Mouse (Mus musculus) MEL (cell line): ENCODE results near the gene Lztfl1. TPM values are rescaled to one million over a fixed set of nuclear protein-coding genes. Genes with fewer than 3 reads are reported as not detected.

Experiments
- DNase-seq: peaks from one replicate; pipeline ENCODE4 v3.0.0; 2011; ENCODE audit warnings: low read depth, low spot score
- H3K27ac ChIP-seq: 2 replicates; pipeline ENCODE4 v1.5.1; 2012; ENCODE audit warnings: low read depth, mild to moderate bottlenecking, control low read depth, low read length, moderate library complexity; ENCODE audit not compliant: control insufficient read depth
- H3K27me3 ChIP-seq, 2 experiments: fragments of 150-350 bp in 1 of 2; sonication (generic) in 1 of 2; 2 replicates each; pipeline ENCODE4 v1.6.1; 2012; ENCODE audit warnings: low read length in 2 of 2, mild to moderate bottlenecking in 2 of 2, improper control_type of control experiment in 1 of 2, moderate library complexity in 1 of 2; ENCODE audit not compliant: insufficient read depth in 2 of 2, control insufficient read depth in 1 of 2
- H3K36me3 ChIP-seq, 2 experiments: 2 replicates each; pipeline ENCODE4 v1.6.1; 2012 to 2014; ENCODE audit warnings: low read length in 2 of 2, improper control_type of control experiment in 1 of 2, inconsistent platforms in 1 of 2, mild to moderate bottlenecking in 1 of 2; ENCODE audit not compliant: insufficient read depth in 2 of 2, control insufficient read depth in 1 of 2
- H3K4me1 ChIP-seq, 2 experiments: fragments of 150-350 bp in 1 of 2; sonication (generic) in 1 of 2; 2 replicates each; pipeline ENCODE4 v1.6.1; 2012; ENCODE audit warnings: low read length in 2 of 2, improper control_type of control experiment in 1 of 2, mild to moderate bottlenecking in 1 of 2; ENCODE audit not compliant: insufficient read depth in 2 of 2, control insufficient read depth in 1 of 2
- H3K4me3 ChIP-seq, 2 experiments: fragments of 150-350 bp in 1 of 2; sonication (generic) in 1 of 2; 2 replicates each; pipeline ENCODE4 v1.5.1; 2012; ENCODE audit warnings: low read depth in 2 of 2, low read length in 2 of 2, mild to moderate bottlenecking in 2 of 2, moderate library complexity in 2 of 2, control low read depth in 1 of 2, improper control_type of control experiment in 1 of 2; ENCODE audit not compliant: control insufficient read depth in 1 of 2, insufficient read depth in 1 of 2
- H3K79me2 ChIP-seq: 2 replicates; pipeline ENCODE4 v1.6.1; 2012; ENCODE audit warnings: mild to moderate bottlenecking, low read length, moderate library complexity; ENCODE audit not compliant: control insufficient read depth, poor library complexity, insufficient read depth
- H3K9ac ChIP-seq: 2 replicates; pipeline ENCODE4 v1.6.1; 2012; ENCODE audit warnings: low read depth, mild to moderate bottlenecking, control low read depth, low read length, moderate library complexity; ENCODE audit not compliant: control insufficient read depth, poor library complexity, severe bottlenecking
- H3K9me3 ChIP-seq: fragments of 150-350 bp; sonication (generic); replicated peaks from 2 replicates; pipeline ENCODE4 v1.6.1; 2012; ENCODE audit warnings: mild to moderate bottlenecking, low read length, improper control_type of control experiment, moderate library complexity; ENCODE audit not compliant: insufficient read depth
- BHLHE40 ChIP-seq: IDR thresholded peaks from 2 replicates; pipeline ENCODE4 v1.6.1; 2012; ENCODE audit warnings: low read depth, mild to moderate bottlenecking, inconsistent platforms, low read length, improper control_type of control experiment, borderline replicate concordance
- CHD1 ChIP-seq: IDR thresholded peaks from 2 replicates; pipeline ENCODE4 v1.6.1; 2012; ENCODE audit warnings: low read depth, mild to moderate bottlenecking, inconsistent platforms, low read length, improper control_type of control experiment
- ELF1 ChIP-seq: IDR thresholded peaks from 2 replicates; pipeline ENCODE4 v1.6.1; 2014; ENCODE audit warnings: low read depth, mild to moderate bottlenecking, inconsistent platforms, low read length, improper control_type of control experiment, moderate library complexity
- ETS1 ChIP-seq: IDR thresholded peaks from 2 replicates; pipeline ENCODE4 v1.6.1; 2012; ENCODE audit warnings: low read depth, mild to moderate bottlenecking, inconsistent platforms, low read length, improper control_type of control experiment, moderate library complexity
- GABPA ChIP-seq: IDR thresholded peaks from 2 replicates; pipeline ENCODE4 v1.6.1; 2012; ENCODE audit warnings: low read depth, mild to moderate bottlenecking, inconsistent platforms, low read length, improper control_type of control experiment, moderate library complexity
- KAT2A ChIP-seq: conservative IDR thresholded peaks from 2 replicates; pipeline ENCODE4 v1.6.1; 2012; ENCODE audit warnings: low read depth, low read length, improper control_type of control experiment, inconsistent platforms
- MAZ ChIP-seq: IDR thresholded peaks from 2 replicates; pipeline ENCODE4 v1.6.1; 2012; ENCODE audit warnings: low read depth, mild to moderate bottlenecking, inconsistent platforms, low read length, improper control_type of control experiment
- MEF2A ChIP-seq: IDR thresholded peaks from 2 replicates; pipeline ENCODE4 v1.6.1; 2014; ENCODE audit warnings: low read depth, mild to moderate bottlenecking, inconsistent platforms, low read length, improper control_type of control experiment; ENCODE audit not compliant: poor library complexity, insufficient replicate concordance, severe bottlenecking; ENCODE audit errors: extremely low read depth
- MXI1 ChIP-seq: IDR thresholded peaks from 2 replicates; pipeline ENCODE4 v1.6.1; 2011; ENCODE audit warnings: mild to moderate bottlenecking, low read depth, low read length, improper control_type of control experiment
- MYB ChIP-seq: IDR thresholded peaks from 2 replicates; pipeline ENCODE4 v1.6.1; 2011; ENCODE audit warnings: mild to moderate bottlenecking, low read depth, low read length, improper control_type of control experiment
- MYC ChIP-seq: IDR thresholded peaks from 2 replicates; pipeline ENCODE4 v1.6.1; 2011; ENCODE audit warnings: low read depth, mild to moderate bottlenecking, low read length, improper control_type of control experiment, moderate library complexity
- NELFE ChIP-seq: IDR thresholded peaks from 2 replicates; pipeline ENCODE4 v1.6.1; 2011; ENCODE audit warnings: low read depth, low read length, improper control_type of control experiment
- POLR2A ChIP-seq, 2 experiments: IDR thresholded peaks; 2 replicates each; pipeline ENCODE4 v1.6.1; 2011 to 2012; ENCODE audit warnings: low read length in 2 of 2, mild to moderate bottlenecking in 2 of 2, control low read depth in 1 of 2, improper control_type of control experiment in 1 of 2, low read depth in 1 of 2, moderate library complexity in 1 of 2; ENCODE audit not compliant: control insufficient read depth in 1 of 2, insufficient read depth in 1 of 2, poor library complexity in 1 of 2
- POLR2AphosphoS2 ChIP-seq: IDR thresholded peaks from 2 replicates; pipeline ENCODE4 v1.6.1; 2011; ENCODE audit warnings: low read length, improper control_type of control experiment
- RAD21 ChIP-seq: IDR thresholded peaks from 2 replicates; pipeline ENCODE4 v1.6.1; 2011; ENCODE audit warnings: mild to moderate bottlenecking, low read depth, low read length, improper control_type of control experiment
- TBP ChIP-seq: IDR thresholded peaks from 2 replicates; pipeline ENCODE4 v1.8.0; 2011; ENCODE audit warnings: low read depth, low read length, improper control_type of control experiment
- TCF12 ChIP-seq: IDR thresholded peaks from 2 replicates; pipeline ENCODE4 v1.6.1; 2014; ENCODE audit warnings: low read depth, mild to moderate bottlenecking, inconsistent platforms, low read length, improper control_type of control experiment, moderate library complexity
- UBTF ChIP-seq: IDR thresholded peaks from 2 replicates; pipeline ENCODE4 v1.6.1; 2012; ENCODE audit warnings: low read depth, mild to moderate bottlenecking, inconsistent platforms, low read length, improper control_type of control experiment, moderate library complexity, borderline replicate concordance; ENCODE audit not compliant: insufficient read depth
- ZC3H11A ChIP-seq: IDR thresholded peaks from 2 replicates; pipeline ENCODE4 v1.6.1; 2012; ENCODE audit warnings: low read depth, mild to moderate bottlenecking, inconsistent platforms, low read length, improper control_type of control experiment
- ZKSCAN1 ChIP-seq: IDR thresholded peaks from 2 replicates; pipeline ENCODE4 v1.6.1; 2012; ENCODE audit warnings: low read depth, mild to moderate bottlenecking, inconsistent platforms, low read length, improper control_type of control experiment, moderate library complexity
- ZMIZ1 ChIP-seq: IDR thresholded peaks from 2 replicates; pipeline ENCODE4 v1.6.1; 2012; ENCODE audit warnings: low read depth, mild to moderate bottlenecking, inconsistent platforms, low read length, improper control_type of control experiment, moderate library complexity
- ZNF384 ChIP-seq: IDR thresholded peaks from 2 replicates; pipeline ENCODE4 v1.6.1; 2012; ENCODE audit warnings: low read depth, mild to moderate bottlenecking, inconsistent platforms, low read length, improper control_type of control experiment
- polyA plus RNA-seq, 2 experiments: library from polyadenylated mRNA; stranded (reverse) in 1 of 2; unstranded in 1 of 2; fragments of >175 nt in 1 of 2; fragments of >200 nt in 1 of 2; gene quantifications; 2 replicates each; pipeline versions ENCODE4 v1.2.1 to v1.2.4; 2012; ENCODE audit warnings: low replicate concordance in 2 of 2, low read depth in 1 of 2; ENCODE audit not compliant: insufficient read length in 2 of 2, insufficient read depth in 1 of 2, missing spikeins in 1 of 2
- total RNA-seq: library from RNA; depleted of rRNA; stranded (reverse); fragments of 300-350 nt; gene quantifications from 2 replicates; pipeline ENCODE4 v1.2.3, GENCODE M21; 2012

Gene Lztfl1
- total and polyA plus RNA-seq, 3 experiments = 17.1 to 408 (median 18.1) TPM

GRCm38 (mm10) chr9:123766996-123767395 is 49.5 kb upstream of the Lztfl1 start:
- Histone ChIP-seq H3K27me3 (peaks cover 4% of the 10 kb centered on the region in 2 experiments; a peak in 3 of 4 replicates), H3K9me3 (no peaks in the 10 kb centered on the region), H3K9ac (no peak overlapping the region), H3K4me3 (no peak overlapping the region), H3K27ac (no peak overlapping the region), H3K79me2 (no peaks in the 10 kb centered on the region), H3K4me1 (no peaks in the 10 kb centered on the region), H3K36me3 (no peaks in the 10 kb centered on the region)
- no peak for TF ChIP-seq NELFE
- TF ChIP-seq ETS1 = no peak
- no peak for TF ChIP-seq ELF1
- TF ChIP-seq CHD1 = no peak
- DNase-seq = no peak

- H3K9me3 ChIP-seq = no peaks in the 10 kb centered on the region
- no peak overlapping the region for H3K27ac ChIP-seq
- H3K4me1 ChIP-seq = no peaks in the 10 kb centered on the region
- peaks cover 2 to 4% of the 10 kb centered on the region in 2 experiments; a peak in 3 of 4 replicates for H3K27me3 ChIP-seq
- H3K36me3 ChIP-seq = no peaks in the 10 kb centered on the region; a peak in 1 of 4 replicates
- no peaks in the 10 kb centered on the region for H3K79me2 ChIP-seq
- no peak for DNase-seq
- H3K4me3 ChIP-seq = no peak overlapping the region
- H3K9ac ChIP-seq = no peak overlapping the region
- no peak for TF ChIP-seq KAT2A
- no peak for TF ChIP-seq POLR2A (IDR thresholded peaks at IDR 0.05; ENCODE audit: control insufficient read depth in 1 of 2, insufficient read depth in 1 of 2, low read depth in 1 of 2, low read length in 2 of 2, poor library complexity in 1 of 2)
- no peak for TF ChIP-seq MEF2A
- TF ChIP-seq, all 39 proteins: peak for 0
Measured at GRCm38 (mm10) chr9:123763771-123764170, 46.3 kb upstream of the Lztfl1 start.

- H3K4me3 ChIP-seq = no peak overlapping the region
- no peak for DNase-seq
Measured at GRCm38 (mm10) chr9:123762886-123763285, 45.4 kb upstream of the Lztfl1 start.

More at GRCm38 (mm10) chr9:123762886-123763285, 45.4 kb upstream of the Lztfl1 start:
- no peaks in the 10 kb centered on the region for H3K79me2 ChIP-seq
- H3K9me3 ChIP-seq = no peaks in the 10 kb centered on the region
- no peak overlapping the region for H3K9ac ChIP-seq
- peaks cover 0 to 2% of the 10 kb centered on the region in 2 experiments; a peak in 2 of 4 replicates for H3K27me3 ChIP-seq
- no peak overlapping the region for H3K27ac ChIP-seq
- no peaks in the 10 kb centered on the region for H3K4me1 ChIP-seq
- TF ChIP-seq MXI1 = no peak
- TF ChIP-seq BHLHE40 = no peak
- no peak for TF ChIP-seq RAD21
- TF ChIP-seq ZC3H11A = no peak
- no peak for TF ChIP-seq NELFE
- no peak for TF ChIP-seq MAZ
- no peak for TF ChIP-seq ELF1
- no peak for TF ChIP-seq ETS1
- TF ChIP-seq ZMIZ1 = no peak
- TF ChIP-seq ZKSCAN1 = no peak
- TF ChIP-seq UBTF = no peak
- no peak for TF ChIP-seq KAT2A
- no peak for TF ChIP-seq TBP
- TF ChIP-seq GABPA = no peak
- no peak for TF ChIP-seq TCF12
- TF ChIP-seq ZNF384 = no peak
- no peak for TF ChIP-seq POLR2AphosphoS2
- TF ChIP-seq MYB = no peak
- TF ChIP-seq MYC = no peak
- no peaks in the 10 kb centered on the region; a peak in 1 of 4 replicates for H3K36me3 ChIP-seq
